Mouse (Mus musculus) embryo, embryonic 11.5 days (tissue): Measurements from ENCODE around the gene Hmga1.

Experiments
- DNase-seq: peaks from one replicate; pipeline ENCODE4 v3.0.0-alpha.2; 2012; ENCODE audit warnings: low read depth, low spot score

The Hmga1 gene

GRCm38 (mm10) chr17:27528030-27528429 lies 28.3 kb upstream of the Hmga1 start:
- no peak for DNase-seq

- no peak for DNase-seq
These were observed 27.5 kb upstream of the Hmga1 start for GRCm38 (mm10) chr17:27528767-27529166.

- no peak for DNase-seq
These were observed 24.2 kb upstream of the Hmga1 start for GRCm38 (mm10) chr17:27532095-27532494.

DNA sequence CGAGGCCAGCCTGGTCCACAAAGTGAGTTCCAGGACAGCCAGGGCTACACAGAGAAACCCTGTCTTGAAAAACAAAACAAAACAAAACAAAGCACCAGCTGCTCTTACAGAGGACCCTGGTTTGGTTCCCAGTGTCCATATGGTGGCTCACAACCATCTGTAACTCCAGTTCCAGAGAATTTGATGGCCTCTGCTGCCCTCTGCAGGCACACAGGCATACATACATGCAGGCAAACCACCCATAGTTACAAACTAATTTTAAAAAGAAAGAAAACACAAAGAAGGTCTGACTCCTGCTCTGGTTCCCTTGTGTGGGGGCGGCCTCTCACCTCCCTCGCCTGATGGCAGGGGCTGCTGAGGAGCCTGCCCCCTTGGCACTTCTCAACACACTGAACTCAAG lies 22.9 kb upstream of the Hmga1 start:
- DNase-seq, result no peak

DNA sequence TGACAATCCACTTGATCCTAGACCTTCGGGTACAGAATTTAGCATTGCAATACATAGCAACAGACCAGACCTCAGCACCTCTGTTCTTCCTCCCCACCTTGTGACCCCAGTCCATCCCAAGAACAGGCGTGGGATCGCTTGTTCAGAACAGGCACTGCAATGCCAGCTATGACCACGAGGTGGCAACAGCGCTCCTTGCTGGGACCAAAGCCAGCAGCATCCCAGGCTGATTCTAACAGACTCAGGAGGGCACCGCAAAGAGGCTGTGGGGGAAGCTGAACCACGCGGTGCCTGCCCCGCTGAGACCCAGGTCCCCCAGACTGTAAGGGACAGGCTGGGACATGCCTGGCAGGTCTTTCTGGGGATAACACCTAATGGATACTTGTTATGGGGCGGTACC lies 21.6 kb upstream of the Hmga1 start:
- peak; percentile 80 for DNase-seq

- DNase-seq, result no peak
These were observed 15.0 kb upstream of the Hmga1 start for GRCm38 (mm10) chr17:27541261-27541660.

DNA sequence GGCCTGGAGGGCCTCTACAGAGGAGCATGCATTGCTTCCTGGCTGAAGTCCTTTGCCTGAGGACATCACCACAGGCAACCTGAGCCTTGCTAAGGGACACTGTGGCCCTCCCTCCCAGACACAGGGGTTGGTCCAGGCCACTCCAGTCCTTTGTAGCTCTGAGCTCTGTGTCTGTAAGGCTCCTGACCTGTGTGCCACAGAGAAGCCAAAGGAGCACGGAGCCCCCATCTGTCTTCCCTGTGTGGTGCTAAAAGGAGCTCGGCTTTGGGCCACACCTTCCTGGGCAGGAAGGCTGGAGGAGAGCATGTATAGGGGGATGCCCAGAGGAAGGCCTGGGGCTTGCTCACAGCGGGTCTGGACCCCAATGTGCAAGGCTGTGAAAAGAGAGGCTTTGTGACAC lies 14.3 kb upstream of the Hmga1 start:
- DNase-seq, result no peak

- no peak for DNase-seq
These were observed 11.7 kb upstream of the Hmga1 start for GRCm38 (mm10) chr17:27544551-27544950.

DNA sequence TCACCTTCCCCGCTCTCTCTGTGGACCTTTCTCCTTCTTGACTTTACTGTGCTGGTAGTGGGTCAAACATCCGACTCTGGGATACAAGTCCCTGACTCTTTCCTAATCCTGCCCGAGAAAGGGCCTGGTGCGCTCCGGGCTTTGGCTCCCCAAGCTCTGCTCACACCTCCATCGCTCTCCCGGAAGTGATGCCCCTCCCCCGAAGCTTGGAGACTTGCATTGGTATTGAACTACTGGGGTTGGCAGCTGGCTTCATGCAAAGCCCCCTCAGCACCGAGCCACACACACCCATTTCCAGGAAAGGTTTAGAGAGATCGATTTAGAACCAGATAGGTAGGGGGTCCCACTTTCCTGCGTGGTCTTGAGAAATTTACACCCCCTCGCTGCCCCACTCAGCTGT lies 10.3 kb upstream of the Hmga1 start:
- DNase-seq, result no peak

GRCm38 (mm10) chr17:27546574-27547085 lies 9.7 kb upstream of the Hmga1 start:
- DNase-seq, result no peak

- DNase-seq, result no peak
These were observed 8.9 kb upstream of the Hmga1 start for GRCm38 (mm10) chr17:27547253-27547868.

GRCm38 (mm10) chr17:27549234-27549633 lies 7.1 kb upstream of the Hmga1 start:
- no peak for DNase-seq

- DNase-seq, result no peak
These were observed 4.8 kb upstream of the Hmga1 start for GRCm38 (mm10) chr17:27551393-27551940.

DNA sequence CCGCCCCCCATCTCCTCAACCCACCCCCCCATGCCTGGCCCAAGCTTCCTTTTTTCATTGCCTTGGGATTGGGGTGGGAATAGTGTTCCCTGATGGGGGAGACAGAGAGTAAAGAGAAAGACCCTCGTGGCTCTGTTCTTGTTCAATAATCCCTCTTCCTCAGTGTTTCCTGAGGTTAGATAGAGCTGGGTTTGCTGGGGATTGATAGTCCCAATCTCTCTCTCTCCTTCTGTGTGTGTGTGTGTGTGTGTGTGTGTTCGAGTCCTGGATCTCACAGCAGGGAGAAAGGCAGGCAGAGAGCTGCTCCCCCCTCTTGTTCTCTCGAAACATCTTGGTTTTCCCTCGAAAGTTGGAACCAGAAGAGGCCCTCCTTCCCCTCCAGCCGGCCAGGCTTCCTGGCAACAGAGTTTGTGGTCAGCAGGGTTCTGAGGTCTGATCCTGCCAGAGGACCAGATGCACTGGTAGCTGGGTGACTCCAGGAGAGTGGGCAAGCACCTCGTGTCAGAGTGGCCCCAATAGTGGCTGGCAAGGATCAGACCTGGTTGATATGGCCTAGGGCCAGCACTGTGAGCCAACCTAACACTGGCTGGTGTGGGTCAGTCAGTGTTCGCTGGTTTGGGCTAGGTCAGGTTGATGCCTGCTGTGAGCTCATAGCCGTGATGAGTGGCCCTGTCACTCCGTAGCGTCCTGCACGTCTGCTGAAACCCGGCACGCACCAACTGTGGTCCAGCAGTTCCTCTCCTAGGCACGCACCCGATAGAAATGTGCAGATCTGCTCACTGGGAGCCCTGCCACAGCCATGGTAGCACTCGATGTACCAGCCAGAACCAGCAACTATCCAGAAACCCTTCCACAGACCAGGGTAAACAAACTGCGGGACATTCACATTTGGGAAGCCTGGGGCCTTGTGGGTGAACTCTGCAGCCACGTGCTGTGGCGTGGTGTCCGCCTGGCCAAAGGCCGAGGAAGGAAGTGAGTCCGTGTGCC lies 3.8 kb upstream of the Hmga1 start:
- no peak for DNase-seq

- no peak for DNase-seq
These were observed 2.0 kb upstream of the Hmga1 start for GRCm38 (mm10) chr17:27554062-27554960.

GRCm38 (mm10) chr17:27555075-27555511 lies 1.2 kb upstream of the Hmga1 start:
- DNase-seq, result peak; percentile 82

DNA sequence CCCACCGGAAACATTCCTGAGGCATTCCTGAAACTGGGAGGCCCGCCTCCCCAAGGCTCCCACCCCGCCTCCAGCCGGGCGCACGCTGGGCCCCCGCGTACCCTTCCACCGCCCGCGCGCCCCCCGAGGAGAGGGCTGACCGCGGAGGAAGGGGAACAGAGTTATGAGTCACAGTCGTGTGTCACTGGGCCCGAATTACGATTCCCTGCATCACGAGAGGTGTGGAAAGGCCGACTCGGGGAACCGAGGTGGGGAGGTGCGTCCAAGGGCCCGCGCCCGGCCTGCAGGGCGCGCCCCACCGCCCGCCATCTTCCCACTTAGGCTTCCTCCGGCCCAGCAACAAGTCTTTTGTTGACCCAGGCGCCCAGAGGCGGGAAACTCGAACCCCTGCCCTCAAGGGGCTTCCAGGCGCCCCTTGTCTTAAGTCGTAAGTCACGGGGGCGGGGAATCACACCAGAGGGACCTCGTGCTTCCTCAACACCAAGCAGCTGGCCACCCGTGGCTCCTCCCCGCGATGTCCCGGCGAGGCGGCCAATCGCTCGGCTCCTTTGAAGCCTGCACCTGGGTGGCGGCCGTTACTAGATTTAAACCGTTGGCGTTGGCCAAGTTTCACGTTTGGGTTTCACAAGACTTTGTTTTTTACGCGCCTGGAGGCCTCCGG lies 655 bp upstream of the Hmga1 start:
- peak; percentile 86 for DNase-seq

DNA sequence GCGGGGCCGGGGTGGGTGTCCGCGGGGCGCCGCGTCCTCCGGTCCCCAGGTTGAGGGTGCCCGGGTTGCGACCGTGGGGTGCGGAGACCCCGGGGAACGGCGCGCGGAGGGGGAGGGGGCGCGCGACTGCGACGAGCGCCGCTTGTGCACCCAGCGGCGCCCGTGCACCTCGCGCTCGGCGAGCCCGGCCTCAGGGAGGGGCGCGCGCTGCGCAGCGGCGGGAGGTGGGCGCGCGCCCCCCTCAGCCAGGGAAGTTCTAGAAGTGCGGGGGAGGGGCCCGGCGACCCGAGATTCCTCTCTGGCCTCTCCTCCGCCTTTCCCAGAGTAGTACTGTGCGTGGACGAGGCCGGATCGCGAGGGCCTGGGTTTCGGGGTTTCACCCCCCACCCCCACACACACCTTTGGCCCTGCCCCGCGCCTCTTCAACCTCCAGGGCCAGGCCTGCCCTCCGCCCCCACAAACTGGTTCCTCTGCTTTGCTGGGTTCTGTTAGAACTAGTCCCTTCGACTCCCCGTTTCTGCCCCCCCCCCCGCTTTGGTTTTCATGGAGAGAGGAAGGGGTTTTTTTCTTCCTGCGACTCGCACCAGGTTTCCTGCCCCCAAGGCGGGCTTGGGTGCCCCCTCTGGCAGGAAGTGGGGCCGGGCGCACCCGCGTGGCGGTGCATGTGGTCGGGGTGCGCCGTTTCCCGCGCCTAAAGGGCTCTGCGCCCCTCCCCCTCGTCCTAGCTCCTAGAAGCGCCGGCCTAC lies 1.1 kb downstream of the Hmga1 start:
- peak; percentile 56 for DNase-seq

DNA sequence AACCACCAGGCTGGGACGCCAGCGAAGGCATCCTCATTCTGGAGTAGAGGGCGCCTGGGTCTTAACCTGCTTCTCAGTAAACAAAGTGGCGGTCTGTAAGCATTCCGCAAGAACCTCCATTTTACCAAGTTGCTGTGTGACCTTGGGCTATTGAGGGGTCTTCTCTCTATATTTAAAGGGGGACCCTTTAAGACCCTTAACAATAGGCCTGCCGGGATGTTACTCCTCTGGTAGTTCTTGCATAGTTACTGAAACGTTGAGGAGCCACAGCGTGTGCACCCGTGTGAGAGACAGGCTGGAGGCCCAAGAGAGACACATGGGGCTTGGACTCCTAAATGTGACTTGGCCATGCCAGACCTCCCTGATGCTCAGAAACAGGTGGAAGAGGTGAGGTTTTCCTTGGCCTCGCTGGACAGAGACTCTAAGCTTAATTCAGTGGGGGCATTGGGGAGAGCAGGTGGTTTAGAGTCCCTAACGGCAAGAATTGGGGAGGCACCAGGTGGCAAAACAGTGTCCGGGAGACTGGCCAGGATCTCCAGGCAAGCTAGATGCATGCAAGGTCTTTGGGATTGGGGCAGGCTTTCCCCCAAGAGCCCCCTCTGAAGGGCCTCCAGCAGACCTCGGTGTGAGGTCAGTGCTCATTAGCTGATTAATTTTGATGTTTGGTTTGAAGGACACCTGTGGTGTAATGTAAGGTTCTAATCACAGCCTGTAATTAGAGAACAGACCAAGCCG lies 1.8 kb downstream of the Hmga1 start:
- DNase-seq, result no peak
